Mouse (Mus musculus) limb, embryonic 14.5 days (tissue): ENCODE measurements around the gene Atxn7l1. TPM values are rescaled to one million over a fixed set of nuclear protein-coding genes. Genes with fewer than 3 reads are reported as not detected.
A peak's percentile ranks its signal among the peaks of the same experiment; 100 is the strongest.

Experiments used
- ATAC-seq: fragments of 200-750 bp; cut with Nextera tagmentation; 2 replicates; pipeline ENCODE4 v1.8.0; 2017; ENCODE audit warnings: low read depth, moderate number of reproducible peaks, moderate TSS enrichment; ENCODE audit not compliant: low FRiP score
- DNase-seq: peaks from one replicate; pipeline ENCODE4 v3.0.0-alpha.2; 2015; ENCODE audit warnings: low spot score
- H3K27ac ChIP-seq: fragments of 300-500 bp; sonication (generic); replicated peaks from 2 replicates; pipeline ENCODE4 v1.5.1; 2014; ENCODE audit warnings: low read depth, mild to moderate bottlenecking, low read length, moderate library complexity, mixed read lengths
- H3K27me3 ChIP-seq: fragments of 300-500 bp; sonication (generic); 2 replicates; pipeline ENCODE4 v1.6.1; 2014; ENCODE audit warnings: low read length, mixed read lengths; ENCODE audit not compliant: control insufficient read depth, insufficient read depth
- H3K36me3 ChIP-seq: fragments of 300-500 bp; sonication (generic); 2 replicates; pipeline ENCODE4 v1.6.1; 2014; ENCODE audit warnings: mild to moderate bottlenecking, low read length, moderate library complexity, mixed read lengths; ENCODE audit not compliant: control insufficient read depth, insufficient read depth
- H3K4me1 ChIP-seq: fragments of 300-500 bp; sonication (generic); 2 replicates; pipeline ENCODE4 v1.6.1; 2014; ENCODE audit warnings: antibody characterized with exemption, low read length, mixed read lengths; ENCODE audit not compliant: control insufficient read depth, insufficient read depth
- H3K4me2 ChIP-seq: fragments of 300-500 bp; sonication (generic); replicated peaks from 2 replicates; pipeline ENCODE4 v1.6.1; 2014; ENCODE audit warnings: low read depth, mild to moderate bottlenecking, low read length, moderate library complexity; ENCODE audit not compliant: severe bottlenecking
- H3K4me3 ChIP-seq: fragments of 300-500 bp; sonication (generic); replicated peaks from 2 replicates; pipeline ENCODE4 v1.5.1; 2014; ENCODE audit warnings: low read length
- H3K9ac ChIP-seq: fragments of 300-500 bp; sonication (generic); 2 replicates; pipeline ENCODE4 v1.6.1; 2014; ENCODE audit warnings: mild to moderate bottlenecking, low read depth, low read length, moderate library complexity; ENCODE audit not compliant: severe bottlenecking
- H3K9me3 ChIP-seq: fragments of 300-500 bp; sonication (generic); 2 replicates; pipeline ENCODE4 v1.6.1; 2016; ENCODE audit warnings: low read length; ENCODE audit not compliant: control insufficient read depth
- POLR2A ChIP-seq: fragments of 200-500 bp; IDR thresholded peaks from 2 replicates; pipeline ENCODE4 v1.8.0; 2012; ENCODE audit warnings: inconsistent platforms, mild to moderate bottlenecking, moderate library complexity, borderline replicate concordance; ENCODE audit not compliant: insufficient read depth, insufficient read length; ENCODE audit errors: extremely low read depth
- WGBS: fragments of 180-500 bp; shearing (Covaris S2); extraction: QIAGEN DNeasy Blood & Tissue Kit; methylation state at CpG from one replicate; pipeline ENCODE4 v1.1.7; 2014; 5-methylcytosine and 5-hydroxymethylcytosine counted together
- polyA plus RNA-seq, 2 experiments: library from polyadenylated mRNA; depleted of rRNA in 1 of 2; stranded (reverse) in 1 of 2; unstranded in 1 of 2; fragments of >200 nt; fragmentation: Nextera tagmentation in 1 of 2; extraction: Ambion mirVana in 1 of 2; gene quantifications; 2 replicates each; pipeline versions ENCODE4 v1.2.1 to v1.2.3; 2012 to 2014

The Atxn7l1 gene
- polyA plus RNA-seq, 2 experiments, result 15.3 to 23.1 TPM

DNA sequence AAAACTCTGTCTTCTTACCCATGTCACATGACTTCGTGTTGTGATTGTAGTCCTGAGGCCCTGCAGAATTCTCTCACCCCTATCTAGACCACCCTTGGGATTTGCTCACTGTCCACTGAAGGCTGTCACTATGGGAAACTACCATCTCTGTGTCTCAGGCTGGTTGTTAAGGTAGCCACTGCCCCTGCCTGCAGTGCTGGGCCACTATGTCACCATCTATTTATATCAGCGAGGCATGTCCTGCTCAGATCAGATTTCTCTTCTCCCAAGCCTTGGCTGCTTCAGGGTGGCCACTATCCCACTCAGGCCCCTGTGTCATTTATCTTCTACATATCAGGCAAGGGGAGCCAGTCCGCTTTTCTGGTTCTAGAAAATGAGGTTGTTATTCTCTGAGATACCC, 8.4 kb upstream of the Atxn7l1 start:
- H3K27ac ChIP-seq, result no peak overlapping the region
- ATAC-seq (no peak), DNase-seq (no peak)
- H3K4me3 ChIP-seq, result no peak overlapping the region
- 81% methylated on average over 3 of the region's 3 CpGs for WGBS
- H3K9me3 ChIP-seq, result no peaks in the 10 kb centered on the region
- no peak for TF ChIP-seq POLR2A
- H3K36me3 ChIP-seq, result no peaks in the 10 kb centered on the region
- no peaks in the 10 kb centered on the region for H3K27me3 ChIP-seq
- H3K9ac ChIP-seq, result no peak overlapping the region
- H3K4me1 ChIP-seq, result no peaks in the 10 kb centered on the region
- no peak overlapping the region for H3K4me2 ChIP-seq

GRCm38 (mm10) chr12:33144456-33144855, 3.0 kb upstream of the Atxn7l1 start:
- Histone ChIP-seq H3K27ac (no peak overlapping the region), H3K4me3 (no peak overlapping the region), H3K4me1 (peaks cover 13% of the 10 kb centered on the region), H3K36me3 (no peaks in the 10 kb centered on the region), H3K27me3 (0 out of 2 replicates have a peak, but pooled peaks cover 5% of the 10 kb centered on the region), H3K9ac (no peak overlapping the region), H3K4me2 (no peak overlapping the region), H3K9me3 (no peaks in the 10 kb centered on the region)
- DNase-seq (no peak), ATAC-seq (no peak)
- TF ChIP-seq POLR2A, result no peak
- 70% methylated on average over 8 of the region's 8 CpGs for WGBS

GRCm38 (mm10) chr12:33146622-33147433, 665 bp upstream of the Atxn7l1 start:
- H3K9ac ChIP-seq, result peak overlapping the region; percentile 60
- WGBS, result 6% methylated on average over 28 of the region's 29 CpGs
- DNase-seq (no peak), ATAC-seq (peak; percentile 44)
- TF ChIP-seq POLR2A, result no peak
- H3K27ac ChIP-seq, result no peak overlapping the region
- peak overlapping the region; percentile 73 for H3K4me3 ChIP-seq
- H3K4me2 ChIP-seq, result peak overlapping the region; percentile 95
- H3K27me3 ChIP-seq, result 0 out of 2 replicates have a peak, but pooled peaks cover 5% of the 10 kb centered on the region
- no peaks in the 10 kb centered on the region for H3K36me3 ChIP-seq
- no peaks in the 10 kb centered on the region for H3K9me3 ChIP-seq
- peaks cover 13% of the 10 kb centered on the region for H3K4me1 ChIP-seq

DNA sequence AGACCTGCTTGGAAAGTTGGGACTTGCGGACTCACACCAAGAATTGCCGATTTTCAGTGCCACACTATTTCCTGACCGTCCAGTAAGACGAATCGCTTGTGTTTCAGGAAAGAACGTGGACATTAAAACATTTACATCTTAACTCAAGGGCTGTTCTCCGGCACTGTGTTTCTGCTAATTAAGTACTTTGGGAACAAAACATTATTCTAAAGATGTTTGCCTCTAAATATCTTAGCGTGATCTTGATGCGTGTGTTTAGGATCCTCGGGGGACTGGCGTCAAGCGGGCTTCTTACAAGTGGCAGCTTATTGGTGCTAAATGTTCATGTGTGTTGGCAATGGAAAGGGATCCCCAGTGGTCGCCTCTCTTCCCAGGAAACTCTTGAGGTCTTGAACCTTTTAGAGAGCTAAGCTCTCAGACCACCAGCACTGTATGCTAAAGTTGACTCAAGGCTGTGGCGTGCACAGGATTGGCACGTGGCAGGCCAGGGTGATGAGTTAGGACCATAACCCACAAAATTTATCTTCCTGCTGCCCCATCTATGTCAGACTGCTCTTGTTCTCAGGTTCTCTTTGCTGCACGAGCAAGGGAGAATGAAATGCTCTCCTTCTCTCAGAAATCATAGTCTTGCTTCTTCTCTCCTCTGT, 2.2 kb downstream of the Atxn7l1 start:
- Histone ChIP-seq H3K27ac (no peak overlapping the region), H3K9me3 (no peaks in the 10 kb centered on the region), H3K4me3 (no peak overlapping the region), H3K27me3 (0 out of 2 replicates have a peak, but pooled peaks cover 5% of the 10 kb centered on the region), H3K4me1 (peaks cover 13% of the 10 kb centered on the region), H3K4me2 (peak overlapping the region; percentile 95; the same call in 1 of the 2 replicates), H3K9ac (no peak overlapping the region), H3K36me3 (no peaks in the 10 kb centered on the region; the same call in 1 of the 2 replicates)
- ATAC-seq, result no peak
- no peak for DNase-seq
- TF ChIP-seq POLR2A, result no peak
- WGBS, result 91% methylated on average over 16 of the region's 16 CpGs

GRCm38 (mm10) chr12:33153131-33153530, 5.6 kb downstream of the Atxn7l1 start:
- Histone ChIP-seq H3K36me3 (peaks cover 7% of the 10 kb centered on the region), H3K9me3 (no peaks in the 10 kb centered on the region), H3K4me2 (no peak overlapping the region), H3K27me3 (no peaks in the 10 kb centered on the region), H3K27ac (no peak overlapping the region), H3K9ac (no peak overlapping the region), H3K4me1 (peaks cover 8% of the 10 kb centered on the region), H3K4me3 (no peak overlapping the region)
- DNase-seq (no peak), ATAC-seq (no peak)
- no peak for TF ChIP-seq POLR2A
- WGBS, result 69% methylated on average over 7 of the region's 7 CpGs
